Mouse (Mus musculus): Measurements from ENCODE around the gene Anp32a.

GRCm38 (mm10) chr9:62348050-62348449 is 7.0 kb downstream of the Anp32a start:
- TF ChIP-seq CTCF (IDR thresholded peaks at IDR 0.05; ENCODE audit: control insufficient read depth, insufficient read depth, insufficient read length) = no peak
- no peak for TF ChIP-seq MYOD1 (IDR thresholded peaks at IDR 0.05; ENCODE audit: control insufficient read depth, insufficient read length, low read depth)
- no peak for TF ChIP-seq USF1 (IDR thresholded peaks at IDR 0.05; ENCODE audit: low read depth)
- no peak for TF ChIP-seq MYOG (IDR thresholded peaks at IDR 0.05; ENCODE audit: control insufficient read depth, extremely low read depth, insufficient read length)
- TF ChIP-seq FOSL1 (IDR thresholded peaks at IDR 0.05; ENCODE audit: insufficient read depth, low read length, poor library complexity, severe bottlenecking) = no peak

Measured in C2C12 (cell line).